Comparison of ENCODE assay signal across 15 mouse cellular contexts in genomic region chr5:48779376-48779775, GRCm38 (mm10).
"Had no signal": no experiment of that assay in that cellular context is flagged by ENCODE, and none has a peak within 500 bp of the region (broad histone marks: within the 10 kb centered on the region; RNA-seq: fewer than 3 reads in every experiment).

No protein-coding gene starts in this region.

- H3K4me2 ChIP-seq: limb, embryonic 12.5 days; liver, embryonic 13.5 days; lung, embryonic 15.5 days; midbrain, embryonic 12.5 days; neural tube, embryonic 15.5 days had no signal

- H3K9ac ChIP-seq: limb, embryonic 12.5 days; liver, embryonic 13.5 days; liver, postnatal 0 days; lung, embryonic 15.5 days; midbrain, embryonic 12.5 days; neural tube, embryonic 15.5 days had no signal

- H3K4me3 ChIP-seq: limb, embryonic 12.5 days; liver, embryonic 13.5 days; lung, embryonic 15.5 days; midbrain, embryonic 12.5 days; myocyte; neural tube, embryonic 15.5 days had no signal

- H3K9me3 ChIP-seq: limb, embryonic 12.5 days; liver, embryonic 13.5 days; lung, embryonic 15.5 days; midbrain, embryonic 12.5 days; neural tube, embryonic 15.5 days had no signal

- H3K36me3 ChIP-seq: limb, embryonic 12.5 days; liver, embryonic 13.5 days; lung, embryonic 15.5 days; midbrain, embryonic 12.5 days; neural tube, embryonic 15.5 days had no signal

- H3K27me3 ChIP-seq: limb, embryonic 12.5 days; liver, embryonic 13.5 days; lung, embryonic 15.5 days; midbrain, embryonic 12.5 days; neural tube, embryonic 15.5 days had no signal

- ATAC-seq: liver, postnatal 0 days had no signal

- H3K4me1 ChIP-seq: limb, embryonic 12.5 days; liver, embryonic 13.5 days; lung, embryonic 15.5 days; midbrain, embryonic 12.5 days; neural tube, embryonic 15.5 days had no signal

- DNase-seq: kidney, postnatal 10 days; kidney, postnatal 4 days; liver; liver, embryonic 13.5 days; liver, postnatal 0 days; lung, postnatal 14 days; right cerebral cortex, adult 18-20 months; right cerebral cortex, postnatal 25 days; thymus, postnatal 36 days had no signal

- H3K27ac ChIP-seq: limb, embryonic 12.5 days; liver, embryonic 13.5 days; lung, embryonic 15.5 days; macrophage; midbrain, embryonic 12.5 days; neural tube, embryonic 15.5 days had no signal
